Mouse (Mus musculus) lung, postnatal 0 days (tissue): Measurements from ENCODE around the gene Efcab6. TPM values are rescaled to one million over a fixed set of nuclear protein-coding genes. Genes with fewer than 3 reads are reported as not detected.

Experiments
- ATAC-seq: fragments of 200-750 bp; cut with Nextera tagmentation; 2 replicates; pipeline ENCODE4 v1.8.0; 2017; ENCODE audit warnings: moderate library complexity
- DNase-seq: peaks from one replicate; pipeline ENCODE4 v3.0.0-alpha.2; 2016; ENCODE audit warnings: low spot score
- H3K27ac ChIP-seq: fragments of 300-500 bp; sonication (generic); 2 replicates; pipeline ENCODE4 v1.5.1; 2014; ENCODE audit warnings: antibody characterized with exemption, mild to moderate bottlenecking, low read length, mixed read lengths
- H3K27me3 ChIP-seq: fragments of 300-500 bp; sonication (generic); replicated peaks from 2 replicates; pipeline ENCODE4 v1.6.1; 2014; ENCODE audit warnings: low read length, mixed read lengths; ENCODE audit not compliant: insufficient read depth
- H3K36me3 ChIP-seq: fragments of 300-500 bp; sonication (generic); 2 replicates; pipeline ENCODE4 v1.6.1; 2014; ENCODE audit warnings: low read length, mixed read lengths; ENCODE audit not compliant: insufficient read depth
- H3K4me1 ChIP-seq: fragments of 300-500 bp; sonication (generic); 2 replicates; pipeline ENCODE4 v1.6.1; 2014; ENCODE audit warnings: antibody characterized with exemption, low read depth, low read length, mixed read lengths; ENCODE audit not compliant: insufficient read depth
- H3K4me2 ChIP-seq: fragments of 300-500 bp; sonication (generic); replicated peaks from 2 replicates; pipeline ENCODE4 v1.6.1; 2014; ENCODE audit warnings: low read depth, mild to moderate bottlenecking, low read length, moderate library complexity, mixed read lengths
- H3K4me3 ChIP-seq: fragments of 300-500 bp; sonication (generic); 2 replicates; pipeline ENCODE4 v1.5.1; 2014; ENCODE audit warnings: low read depth, low read length
- H3K9ac ChIP-seq: fragments of 300-500 bp; sonication (generic); replicated peaks from 2 replicates; pipeline ENCODE4 v1.6.1; 2014; ENCODE audit warnings: low read depth, mild to moderate bottlenecking
- H3K9me3 ChIP-seq: fragments of 300-500 bp; sonication (generic); 2 replicates; pipeline ENCODE4 v1.6.1; 2016; ENCODE audit warnings: low read length, mixed read lengths
- CTCF ChIP-seq: IDR thresholded peaks from 2 replicates; pipeline ENCODE4 v1.5.1; 2016; ENCODE audit warnings: antibody characterized with exemption, mild to moderate bottlenecking
- EP300 ChIP-seq: IDR thresholded peaks from 2 replicates; pipeline ENCODE4 v1.6.1; 2016; ENCODE audit warnings: antibody characterized with exemption, mild to moderate bottlenecking, control low read depth
- WGBS: fragments of 180-500 bp; shearing (Covaris S2); extraction: QIAGEN DNeasy Blood & Tissue Kit; methylation state at CpG from one replicate; pipeline ENCODE4 v1.1.7; 2014; 5-methylcytosine and 5-hydroxymethylcytosine counted together
- polyA plus RNA-seq: library from polyadenylated mRNA; unstranded; fragments of >200 nt; fragmentation: Nextera tagmentation; extraction: Ambion mirVana; gene quantifications from 2 replicates; pipeline ENCODE4 v1.2.1, GENCODE M21; 2015

Efcab6 gene
- polyA plus RNA-seq, 1 experiment from 2014 or later, result 0.63 TPM

DNA sequence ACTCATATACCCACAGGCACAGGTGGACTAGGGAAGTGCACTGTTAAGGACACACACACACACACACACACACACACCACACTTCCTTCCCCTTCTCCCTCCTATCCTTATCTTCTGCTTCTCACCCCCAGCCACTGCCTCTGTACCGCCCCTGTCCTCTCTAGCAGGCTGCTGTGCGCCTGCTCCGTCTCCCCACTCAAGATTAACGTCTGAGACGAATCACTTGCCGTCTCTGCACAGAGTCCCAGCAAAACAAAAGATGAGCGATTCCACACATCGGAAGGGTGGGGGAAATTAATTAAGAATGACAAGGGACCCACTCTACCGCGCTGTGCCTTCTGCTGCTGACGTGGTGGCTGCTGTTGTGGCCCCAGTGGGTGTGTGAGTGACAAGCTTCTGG, 219.4 kb downstream of the Efcab6 start:
- Histone ChIP-seq H3K9me3 (no peaks in the 10 kb centered on the region), H3K9ac (no peak overlapping the region), H3K4me2 (no peak overlapping the region), H3K36me3 (no peaks in the 10 kb centered on the region), H3K4me1 (no peaks in the 10 kb centered on the region), H3K27me3 (no peaks in the 10 kb centered on the region), H3K4me3 (no peak overlapping the region), H3K27ac (no peak overlapping the region)
- ATAC-seq, result no peak
- no peak for DNase-seq
- no peak for TF ChIP-seq EP300
- no peak for TF ChIP-seq CTCF
- WGBS, result 37% methylated on average over 11 of the region's 11 CpGs

DNA sequence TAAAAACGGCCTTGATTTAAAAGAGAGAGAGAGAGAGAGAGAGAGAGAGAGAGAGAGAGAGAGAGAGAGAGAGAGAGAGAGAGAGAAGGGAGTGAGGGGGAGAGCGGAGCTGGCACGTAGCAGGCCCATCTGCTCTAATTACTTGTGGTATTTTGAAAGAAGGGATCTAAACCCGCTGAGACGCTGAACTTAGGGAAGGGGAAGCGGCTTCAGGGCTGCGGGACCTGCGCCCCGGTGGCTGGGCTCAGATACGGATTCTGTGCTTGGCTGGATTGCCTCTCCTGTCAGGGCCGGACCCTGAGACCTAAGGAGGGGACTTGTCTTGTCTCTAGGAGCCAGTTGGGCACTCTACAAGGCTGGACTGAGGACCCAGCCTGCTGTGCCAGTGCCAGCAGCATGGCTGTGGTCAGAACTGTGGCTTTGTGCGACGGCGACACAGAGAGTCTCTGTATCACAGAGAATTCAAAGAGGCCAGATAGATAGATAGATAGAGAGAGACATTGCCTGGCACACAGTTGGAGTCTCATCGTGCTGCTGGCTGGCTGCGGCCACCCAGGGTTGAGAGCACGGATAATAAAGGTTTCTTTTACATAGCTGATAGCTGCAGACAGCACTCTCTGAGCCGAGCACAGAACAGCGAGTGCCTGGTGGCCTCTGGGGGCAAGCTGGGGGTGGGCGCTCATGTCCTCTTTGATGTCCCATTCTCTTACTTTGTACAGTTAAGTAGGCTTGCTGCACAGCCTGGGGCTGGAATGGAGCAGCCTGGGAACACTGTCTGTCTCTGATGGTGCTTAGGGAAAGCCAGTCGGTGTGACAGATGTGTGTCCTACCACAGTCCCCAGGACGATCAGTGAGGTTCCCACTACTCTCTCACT, 222.0 kb downstream of the Efcab6 start:
- Histone ChIP-seq H3K4me1 (no peaks in the 10 kb centered on the region), H3K4me3 (no peak overlapping the region), H3K9ac (no peak overlapping the region), H3K36me3 (no peaks in the 10 kb centered on the region), H3K27me3 (no peaks in the 10 kb centered on the region), H3K4me2 (no peak overlapping the region), H3K9me3 (no peaks in the 10 kb centered on the region), H3K27ac (no peak overlapping the region)
- DNase-seq, result no peak
- no peak for ATAC-seq
- 53% methylated on average over 22 of the region's 22 CpGs for WGBS
- TF ChIP-seq CTCF (no peak), EP300 (no peak)

DNA sequence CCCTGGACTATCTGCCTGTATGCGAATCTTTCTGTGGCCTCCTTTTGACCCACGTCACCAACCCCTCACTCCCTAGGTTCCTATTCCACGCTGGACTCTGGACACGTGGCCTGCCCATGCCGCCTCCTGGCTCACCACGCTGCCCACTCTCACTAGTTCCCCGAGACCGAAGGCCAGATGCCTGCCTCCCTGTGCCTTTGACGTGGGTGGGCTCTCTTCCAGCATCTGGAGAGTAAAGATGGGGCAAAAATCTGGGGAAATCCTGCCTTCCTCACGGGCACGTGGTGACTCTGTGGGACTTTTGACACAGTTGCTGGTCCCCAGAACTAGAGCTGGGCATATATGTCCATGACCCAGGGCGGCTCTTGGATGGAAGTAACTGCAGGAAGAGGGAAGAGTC, 222.8 kb downstream of the Efcab6 start:
- TF ChIP-seq CTCF (no peak), EP300 (no peak)
- no peak for ATAC-seq
- 78% methylated on average over 12 of the region's 12 CpGs for WGBS

DNA sequence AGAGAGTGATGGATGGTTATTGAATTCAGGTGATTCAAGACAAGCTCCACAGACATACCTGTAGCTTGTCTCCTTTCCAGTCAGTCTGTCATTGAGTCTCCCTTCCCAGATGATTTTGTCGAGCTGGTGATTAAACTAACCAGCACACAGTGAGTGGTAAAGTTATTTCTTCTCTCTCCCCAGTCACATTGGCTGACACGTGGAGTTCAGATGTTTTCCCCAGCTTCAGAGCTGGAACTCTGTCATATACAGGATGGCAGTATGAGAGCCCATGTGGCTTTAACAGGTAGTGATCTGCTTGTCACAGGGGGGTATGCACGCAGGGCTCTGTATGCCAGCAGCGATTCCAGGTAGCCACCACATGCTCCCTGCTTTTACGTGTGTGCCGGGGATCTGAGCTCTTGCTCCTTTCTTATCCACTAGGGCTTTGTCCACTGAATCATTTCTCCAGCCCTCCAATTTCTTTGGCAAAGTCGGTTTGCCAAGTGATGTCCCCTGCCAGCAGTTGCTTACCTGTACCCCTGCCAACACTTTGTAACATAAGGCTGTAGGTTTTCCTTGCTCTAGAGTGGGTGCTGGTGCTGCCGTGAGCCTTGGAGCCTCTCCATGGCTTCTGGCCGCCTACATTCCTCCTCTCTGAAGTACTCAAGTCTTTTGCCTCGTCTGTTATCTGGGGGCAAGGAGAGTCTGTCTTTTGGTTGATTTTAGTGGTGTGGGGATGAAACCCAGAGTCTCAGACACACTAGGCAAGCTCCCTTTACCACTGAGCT, 224.0 kb downstream of the Efcab6 start:
- Histone ChIP-seq H3K36me3 (no peaks in the 10 kb centered on the region), H3K4me1 (no peaks in the 10 kb centered on the region), H3K9ac (no peak overlapping the region), H3K27me3 (no peaks in the 10 kb centered on the region), H3K9me3 (no peaks in the 10 kb centered on the region), H3K4me3 (no peak overlapping the region), H3K4me2 (no peak overlapping the region), H3K27ac (no peak overlapping the region)
- ATAC-seq, result no peak
- 58% methylated on average over 10 of the region's 10 CpGs for WGBS
- TF ChIP-seq EP300 (no peak), CTCF (no peak)
- no peak for DNase-seq

More for the DNA sequence above, 222.8 kb downstream of the Efcab6 start:
- no peaks in the 10 kb centered on the region for H3K36me3 ChIP-seq
- no peak overlapping the region for H3K9ac ChIP-seq
- no peak overlapping the region for H3K4me3 ChIP-seq
- no peaks in the 10 kb centered on the region for H3K4me1 ChIP-seq
- no peaks in the 10 kb centered on the region for H3K27me3 ChIP-seq
- H3K27ac ChIP-seq, result no peak overlapping the region
- H3K4me2 ChIP-seq, result no peak overlapping the region
- DNase-seq, result no peak
- H3K9me3 ChIP-seq, result no peaks in the 10 kb centered on the region

DNA sequence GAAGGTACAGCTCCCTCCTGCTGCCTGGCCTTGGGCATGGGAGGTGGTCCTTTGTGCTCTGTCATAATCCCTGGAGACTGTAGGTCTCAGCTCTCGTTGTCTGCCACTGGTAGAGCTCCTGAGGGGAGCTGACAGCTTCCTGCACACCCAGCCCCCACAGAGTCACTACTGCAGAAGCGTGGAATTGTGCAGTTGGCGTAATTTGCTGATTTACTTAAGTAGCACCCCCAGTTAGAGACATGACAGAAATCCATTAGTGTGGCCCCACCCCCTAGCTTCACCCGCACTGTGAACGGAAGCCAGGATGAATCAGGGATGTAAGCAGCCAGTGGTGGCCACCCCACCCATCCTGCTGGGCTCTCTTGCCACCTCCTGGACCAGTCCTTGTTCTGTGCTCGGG, 232.9 kb downstream of the Efcab6 start:
- H3K27ac ChIP-seq, result no peak overlapping the region
- TF ChIP-seq EP300, result no peak
- no peak for ATAC-seq

DNA sequence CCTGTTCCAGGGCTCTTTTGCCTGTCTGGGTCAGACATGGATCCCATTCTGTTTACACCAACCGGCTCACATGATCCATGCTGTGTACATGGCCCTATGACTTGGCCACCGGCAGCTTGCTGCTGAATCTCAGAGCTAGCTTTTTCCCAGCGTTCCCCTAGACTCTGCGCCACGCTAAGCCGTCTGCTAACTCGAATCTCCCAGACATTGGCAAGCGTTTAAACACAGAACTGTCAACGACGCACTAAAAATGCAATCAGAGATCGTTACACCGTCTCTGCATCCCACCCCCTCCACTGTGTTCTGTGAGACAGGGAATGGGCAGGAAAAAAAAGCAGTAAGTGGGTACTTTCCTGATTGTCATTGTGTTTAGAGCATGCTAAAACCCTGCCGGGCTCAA, 236.0 kb downstream of the Efcab6 start:
- Histone ChIP-seq H3K27me3 (no peaks in the 10 kb centered on the region), H3K4me2 (no peak overlapping the region), H3K9ac (no peak overlapping the region), H3K4me3 (no peak overlapping the region), H3K27ac (no peak overlapping the region), H3K36me3 (no peaks in the 10 kb centered on the region), H3K9me3 (no peaks in the 10 kb centered on the region), H3K4me1 (no peaks in the 10 kb centered on the region)
- ATAC-seq, result no peak
- TF ChIP-seq EP300 (no peak), CTCF (no peak)
- DNase-seq, result no peak
- WGBS, result 76% methylated on average over 13 of the region's 13 CpGs

More for the DNA sequence above, 232.9 kb downstream of the Efcab6 start:
- no peak for DNase-seq
- Histone ChIP-seq H3K9me3 (no peaks in the 10 kb centered on the region), H3K4me2 (no peak overlapping the region), H3K9ac (no peak overlapping the region), H3K4me1 (no peaks in the 10 kb centered on the region), H3K36me3 (no peaks in the 10 kb centered on the region), H3K4me3 (no peak overlapping the region), H3K27me3 (no peaks in the 10 kb centered on the region)
- 52% methylated on average over 6 of the region's 6 CpGs for WGBS
